Mouse (Mus musculus) hindbrain, embryonic 10.5 days (tissue): Measurements from ENCODE around the gene Btf3. TPM values are rescaled to one million over a fixed set of nuclear protein-coding genes. Genes with fewer than 3 reads are reported as not detected.

Experiments
- DNase-seq: peaks from one replicate; pipeline ENCODE4 v3.0.0-alpha.2; 2017; ENCODE audit warnings: low spot score
- H3K27ac ChIP-seq: fragments of 300-500 bp; sonication (generic); 2 replicates; pipeline ENCODE4 v1.5.1; 2016; ENCODE audit warnings: mild to moderate bottlenecking, moderate library complexity
- H3K27me3 ChIP-seq: fragments of 300-500 bp; sonication (generic); 2 replicates; pipeline ENCODE4 v1.6.1; 2016; ENCODE audit warnings: mild to moderate bottlenecking; ENCODE audit not compliant: poor library complexity, insufficient read depth, severe bottlenecking
- H3K36me3 ChIP-seq: fragments of 300-500 bp; sonication (generic); 2 replicates; pipeline ENCODE4 v1.6.1; 2016; ENCODE audit warnings: mild to moderate bottlenecking, moderate library complexity
- H3K4me1 ChIP-seq: fragments of 300-500 bp; sonication (generic); replicated peaks from 2 replicates; pipeline ENCODE4 v1.6.1; 2016; ENCODE audit warnings: mild to moderate bottlenecking
- H3K4me3 ChIP-seq: fragments of 300-500 bp; sonication (generic); 2 replicates; pipeline ENCODE4 v1.5.1; 2016; ENCODE audit warnings: mild to moderate bottlenecking, moderate library complexity
- H3K9me3 ChIP-seq: fragments of 300-500 bp; sonication (generic); 2 replicates; pipeline ENCODE4 v1.6.1; 2016; ENCODE audit warnings: mild to moderate bottlenecking, moderate library complexity
- WGBS: fragments of 180-500 bp; shearing (Covaris S2); methylation state at CpG from one replicate; pipeline ENCODE4 v1.1.7; 2016; 5-methylcytosine and 5-hydroxymethylcytosine counted together
- polyA plus RNA-seq: library from polyadenylated mRNA; unstranded; fragments of >200 nt; fragmentation: Nextera tagmentation; extraction: Ambion mirVana; gene quantifications from 2 replicates; pipeline ENCODE4 v1.2.1, GENCODE M21; 2016

Gene Btf3
- polyA plus RNA-seq, 1 experiment from 2014 or later: 664 TPM

- Histone ChIP-seq H3K9me3 (no peaks in the 10 kb centered on the region), H3K27me3 (no peaks in the 10 kb centered on the region), H3K4me1 (peaks cover 17% of the 10 kb centered on the region), H3K36me3 (peaks cover 40% of the 10 kb centered on the region), H3K4me3 (peak overlapping the region; percentile 100), H3K27ac (peak overlapping the region; percentile 97)
- under 1% methylated on average over 17 of the region's 17 CpGs for WGBS
- no peak for DNase-seq
These were observed 696 bp downstream of the Btf3 start for GRCm38 (mm10) chr13:98316140-98316479.

- Histone ChIP-seq H3K4me1 (peaks cover 17% of the 10 kb centered on the region), H3K4me3 (peak overlapping the region; percentile 100), H3K36me3 (peaks cover 50% of the 10 kb centered on the region), H3K27me3 (no peaks in the 10 kb centered on the region), H3K27ac (no peak overlapping the region), H3K9me3 (no peaks in the 10 kb centered on the region)
- WGBS: 78% methylated on average over 4 of the region's 4 CpGs
- no peak for DNase-seq
These were observed 1.7 kb downstream of the Btf3 start for GRCm38 (mm10) chr13:98315124-98315523.

DNA sequence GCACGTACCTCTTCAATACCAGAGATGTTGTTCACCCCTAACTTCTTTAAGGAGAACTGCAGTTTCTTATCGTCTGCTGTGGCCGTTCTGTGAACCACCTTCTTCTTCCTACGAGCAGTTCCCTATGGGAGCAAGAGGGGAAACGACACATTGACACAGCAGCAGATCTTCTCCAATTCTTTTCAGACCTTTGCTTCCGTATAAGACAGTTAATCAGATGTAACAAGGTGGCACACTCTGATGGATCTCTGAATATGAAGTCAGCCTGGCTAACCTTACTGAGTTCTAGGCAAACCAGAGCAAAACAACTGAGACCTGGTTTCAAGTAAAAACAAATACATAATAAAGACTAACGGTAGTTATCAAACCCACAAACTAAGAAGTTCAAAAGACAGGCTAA lies 3.2 kb downstream of the Btf3 start:
- Histone ChIP-seq H3K36me3 (peaks cover 64% of the 10 kb centered on the region), H3K9me3 (no peaks in the 10 kb centered on the region), H3K27me3 (no peaks in the 10 kb centered on the region), H3K27ac (no peak overlapping the region), H3K4me3 (no peak overlapping the region), H3K4me1 (peaks cover 17% of the 10 kb centered on the region)
- WGBS: 82% methylated on average over 7 of the region's 7 CpGs
- no peak for DNase-seq

DNA sequence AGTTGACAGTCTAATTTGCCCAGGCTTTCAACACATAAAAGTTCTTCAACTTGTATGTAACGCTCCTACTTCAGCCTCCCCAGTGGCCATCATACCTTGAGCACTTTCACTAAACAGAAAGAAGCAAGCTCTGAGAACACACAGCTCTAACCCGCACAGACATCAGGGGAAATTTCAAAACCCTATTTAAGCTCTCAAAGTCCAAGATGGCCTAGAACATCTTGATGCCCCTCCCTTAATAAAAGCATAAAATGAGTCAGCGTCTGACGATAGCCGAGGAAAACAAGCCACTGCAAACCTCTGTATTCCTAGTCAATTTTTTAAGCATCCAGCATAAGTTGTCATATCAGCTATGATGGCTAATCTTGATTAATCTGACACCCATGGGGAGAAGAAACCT lies 5.2 kb downstream of the Btf3 start:
- Histone ChIP-seq H3K36me3 (peaks cover 80% of the 10 kb centered on the region), H3K27ac (no peak overlapping the region), H3K9me3 (no peaks in the 10 kb centered on the region), H3K4me3 (no peak overlapping the region), H3K27me3 (no peaks in the 10 kb centered on the region), H3K4me1 (peaks cover 13% of the 10 kb centered on the region)
- DNase-seq: no peak
- 92% methylated on average over 5 of the region's 5 CpGs for WGBS

DNA sequence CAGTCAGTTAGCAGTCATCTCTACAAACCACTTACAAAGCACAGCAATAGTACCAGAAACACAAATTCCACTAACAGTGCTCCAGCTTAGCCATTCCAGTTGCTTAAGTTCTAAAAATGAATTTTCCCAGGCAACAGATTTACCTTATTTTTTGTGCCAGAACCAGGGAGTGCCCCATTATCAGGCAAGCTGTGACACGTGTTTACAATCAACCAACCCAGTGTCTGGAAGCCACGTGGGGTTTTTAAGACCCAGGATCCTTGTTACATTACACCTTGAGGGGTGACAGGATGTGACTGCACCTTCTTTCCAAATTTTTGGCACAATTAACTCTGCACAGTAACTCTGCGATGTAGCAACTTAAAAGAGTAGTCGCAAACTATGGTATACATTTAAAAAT lies 8.1 kb downstream of the Btf3 start:
- Histone ChIP-seq H3K27ac (no peak overlapping the region), H3K36me3 (peaks cover 66% of the 10 kb centered on the region), H3K4me3 (no peak overlapping the region), H3K27me3 (no peaks in the 10 kb centered on the region), H3K9me3 (no peaks in the 10 kb centered on the region), H3K4me1 (no peaks in the 10 kb centered on the region)
- WGBS: 82% methylated on average over 4 of the region's 4 CpGs
- no peak for DNase-seq

GRCm38 (mm10) chr13:98308004-98308403 lies 8.8 kb downstream of the Btf3 start:
- Histone ChIP-seq H3K36me3 (peaks cover 59% of the 10 kb centered on the region), H3K27me3 (no peaks in the 10 kb centered on the region), H3K27ac (no peak overlapping the region), H3K4me3 (no peak overlapping the region), H3K9me3 (no peaks in the 10 kb centered on the region), H3K4me1 (no peaks in the 10 kb centered on the region)
- no peak for DNase-seq
- 86% methylated on average over 5 of the region's 5 CpGs for WGBS

DNA sequence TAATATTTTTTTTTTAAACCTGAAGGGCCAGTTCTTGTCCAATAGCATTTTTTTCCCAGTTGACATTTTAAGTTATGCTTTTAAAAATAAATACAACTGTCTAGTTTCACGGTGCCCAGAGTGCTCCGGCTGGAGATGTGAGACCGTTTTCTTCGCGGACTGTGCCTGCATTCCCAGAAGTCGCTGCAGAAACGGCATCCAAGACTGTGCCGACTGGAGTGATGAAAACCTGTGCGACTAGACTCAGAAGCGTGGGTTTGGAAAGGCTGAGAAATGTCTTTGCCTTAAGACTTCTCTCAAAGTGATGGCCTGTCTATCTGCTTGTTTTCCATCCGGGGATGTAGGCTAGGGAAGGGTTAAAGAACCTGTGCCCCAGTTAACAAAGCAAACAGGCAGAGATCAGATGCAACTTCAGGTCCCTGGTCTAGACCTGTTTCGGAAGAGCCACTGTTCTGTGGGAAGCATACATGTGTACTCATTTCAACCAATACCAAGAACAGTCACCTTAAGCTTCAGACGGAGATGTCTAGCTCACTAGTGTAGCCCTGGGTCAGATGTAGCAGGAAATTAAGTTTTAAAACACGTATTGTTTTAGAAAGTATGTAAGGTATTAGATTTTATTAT lies 9.8 kb downstream of the Btf3 start:
- Histone ChIP-seq H3K27me3 (no peaks in the 10 kb centered on the region), H3K9me3 (no peaks in the 10 kb centered on the region), H3K4me1 (no peaks in the 10 kb centered on the region), H3K4me3 (no peak overlapping the region), H3K27ac (no peak overlapping the region), H3K36me3 (peaks cover 48% of the 10 kb centered on the region)
- DNase-seq: no peak
- WGBS: 59% methylated on average over 14 of the region's 14 CpGs

DNA sequence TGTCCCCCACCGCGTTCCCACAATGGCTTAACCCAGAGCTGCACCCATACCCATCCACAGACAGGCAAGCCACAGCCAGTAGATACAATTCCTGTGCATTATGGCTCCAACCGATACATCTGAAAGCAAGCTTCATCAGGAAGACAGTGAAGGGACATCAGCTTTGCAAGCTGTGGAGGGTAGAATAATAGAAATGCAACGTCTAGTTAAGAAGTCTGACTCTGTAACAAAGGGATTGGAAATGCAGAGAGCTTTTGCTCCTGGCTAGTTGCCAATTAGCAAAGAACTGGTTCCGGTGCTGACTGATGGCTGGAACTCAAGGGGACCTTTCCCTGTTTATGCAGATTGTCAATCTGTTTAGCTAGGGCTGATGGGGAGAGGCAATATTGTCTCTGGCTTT lies 10.4 kb downstream of the Btf3 start:
- no peak overlapping the region for H3K27ac ChIP-seq
- DNase-seq: no peak
- 49% methylated on average over 5 of the region's 5 CpGs for WGBS

GRCm38 (mm10) chr13:98305257-98305656 lies 11.5 kb downstream of the Btf3 start:
- DNase-seq: no peak
- no peak overlapping the region for H3K27ac ChIP-seq
- no peaks in the 10 kb centered on the region for H3K4me1 ChIP-seq
- peaks cover 31% of the 10 kb centered on the region for H3K36me3 ChIP-seq
- H3K27me3 ChIP-seq: no peaks in the 10 kb centered on the region
- H3K4me3 ChIP-seq: no peak overlapping the region
- WGBS: 90% methylated on average over 9 of the region's 9 CpGs
- H3K9me3 ChIP-seq: no peaks in the 10 kb centered on the region

More for the DNA sequence above, 10.4 kb downstream of the Btf3 start:
- Histone ChIP-seq H3K4me3 (no peak overlapping the region), H3K27me3 (no peaks in the 10 kb centered on the region), H3K36me3 (peaks cover 43% of the 10 kb centered on the region), H3K9me3 (no peaks in the 10 kb centered on the region), H3K4me1 (no peaks in the 10 kb centered on the region)

DNA sequence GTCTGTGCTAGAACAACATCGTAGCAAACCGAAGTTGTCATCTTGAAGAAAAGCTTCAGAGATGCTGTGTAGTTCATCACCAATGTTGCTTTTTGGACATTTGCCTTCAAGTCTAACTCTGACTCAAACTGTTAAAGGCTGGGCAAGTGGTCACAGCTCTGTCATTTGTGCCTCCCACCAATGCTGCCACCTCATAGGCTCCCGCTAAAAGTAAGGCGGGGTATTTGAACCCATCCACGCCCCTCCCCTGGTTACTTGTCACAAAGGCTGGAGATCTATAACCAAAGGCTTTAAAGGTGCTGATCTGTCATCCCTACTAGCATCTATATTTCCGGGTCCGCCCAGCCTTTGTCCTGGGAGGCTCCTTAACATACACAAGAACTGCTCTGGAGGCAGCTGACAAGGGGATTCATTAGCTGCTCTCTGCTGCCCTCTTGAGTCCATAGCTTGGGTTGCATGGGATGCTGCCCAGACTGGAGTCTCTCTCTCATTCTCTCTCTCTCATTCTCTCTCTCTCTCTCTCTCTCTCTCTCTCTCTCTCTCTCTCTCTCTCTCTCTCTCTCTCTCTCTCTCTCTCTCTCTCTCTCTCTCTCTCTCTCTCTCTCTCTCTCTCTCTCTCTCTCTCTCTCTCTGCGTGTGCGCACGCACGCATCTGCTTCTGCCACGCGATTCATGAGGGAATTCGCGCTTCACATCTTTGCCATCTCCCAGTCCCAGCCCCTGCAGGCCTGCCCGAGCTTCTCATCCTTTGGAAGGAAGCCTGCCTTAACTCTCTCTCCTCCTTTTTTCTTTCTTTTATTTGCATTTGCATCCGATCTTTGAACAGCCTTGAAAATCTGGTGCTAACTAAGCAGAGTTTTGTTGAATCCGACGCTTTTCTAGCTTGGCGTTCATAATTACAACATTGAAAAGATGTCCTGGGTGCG lies 17.7 kb downstream of the Btf3 start:
- peak overlapping the region; percentile 29 for H3K4me3 ChIP-seq
- H3K9me3 ChIP-seq: 0 out of 2 replicates have a peak, but pooled peaks cover 3% of the 10 kb centered on the region
- H3K27ac ChIP-seq: peak overlapping the region; percentile 74
- peaks cover 4% of the 10 kb centered on the region; the same call in 1 of the 2 replicates for H3K4me1 ChIP-seq
- WGBS: 54% methylated on average over 21 of the region's 21 CpGs
- H3K27me3 ChIP-seq: no peaks in the 10 kb centered on the region
- H3K36me3 ChIP-seq: no peaks in the 10 kb centered on the region
- peak; percentile 89 for DNase-seq

GRCm38 (mm10) chr13:98297883-98298482 lies 18.8 kb downstream of the Btf3 start:
- 92% methylated on average over 6 of the region's 6 CpGs for WGBS
- Histone ChIP-seq H3K36me3 (no peaks in the 10 kb centered on the region), H3K9me3 (0 out of 2 replicates have a peak, but pooled peaks cover 3% of the 10 kb centered on the region), H3K27me3 (no peaks in the 10 kb centered on the region), H3K4me1 (peaks cover 4% of the 10 kb centered on the region; the same call in 1 of the 2 replicates), H3K4me3 (no peak overlapping the region), H3K27ac (no peak overlapping the region)
- no peak for DNase-seq

DNA sequence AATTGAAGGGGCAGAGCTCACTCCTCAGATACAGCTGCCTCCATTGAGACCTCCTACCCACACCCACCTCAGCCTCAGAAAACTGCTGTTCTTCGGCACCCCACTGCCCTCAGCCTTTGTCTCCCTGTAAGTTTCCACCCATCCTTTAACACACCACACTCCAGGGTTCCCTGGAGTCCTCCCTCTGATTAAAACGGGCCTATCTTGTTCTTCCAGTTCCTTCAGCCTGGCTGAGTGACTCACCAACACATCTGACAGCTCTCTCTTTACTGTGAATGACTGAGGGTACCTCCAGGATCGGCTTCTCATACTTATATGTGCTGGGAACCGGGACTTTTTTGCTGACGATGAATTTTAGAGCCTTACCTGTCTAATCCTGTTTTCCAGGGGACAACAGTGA lies 20.7 kb downstream of the Btf3 start:
- no peaks in the 10 kb centered on the region for H3K36me3 ChIP-seq
- no peak overlapping the region for H3K4me3 ChIP-seq
- WGBS: 48% methylated on average over 5 of the region's 5 CpGs
- H3K4me1 ChIP-seq: peaks cover 4% of the 10 kb centered on the region; the same call in 1 of the 2 replicates
- H3K27me3 ChIP-seq: no peaks in the 10 kb centered on the region
- 0 out of 2 replicates have a peak, but pooled peaks cover 3% of the 10 kb centered on the region for H3K9me3 ChIP-seq
- DNase-seq: no peak
- H3K27ac ChIP-seq: no peak overlapping the region

- H3K4me3 ChIP-seq: no peak overlapping the region
- no peak overlapping the region for H3K27ac ChIP-seq
- WGBS: 83% methylated on average over 8 of the region's 8 CpGs
- H3K4me1 ChIP-seq: no peaks in the 10 kb centered on the region
- 0 out of 2 replicates have a peak, but pooled peaks cover 3% of the 10 kb centered on the region for H3K9me3 ChIP-seq
- no peaks in the 10 kb centered on the region for H3K36me3 ChIP-seq
- no peaks in the 10 kb centered on the region for H3K27me3 ChIP-seq
- no peak for DNase-seq
These were observed 25.1 kb downstream of the Btf3 start for GRCm38 (mm10) chr13:98291712-98292111.
